Mouse (Mus musculus): ENCODE measurements at regions not wholly inside any gene's neighbourhood (a gene's known extent, or its start where the extent isn't known, plus 50 kb on each side); places are given as distances from the start of the nearest gene placed in this dataset.

GRCm38 (mm10) chr12:25393501-25393900 lies 296.6 kb upstream of the Id2 start:
- no peak for TF ChIP-seq EP300 (IDR thresholded peaks at IDR 0.05; ENCODE audit: insufficient read depth, low read depth, low read length)
- no peak for TF ChIP-seq POLR2A (IDR thresholded peaks at IDR 0.05; ENCODE audit: insufficient read depth, low read depth, low read length)
